Mouse (Mus musculus): ENCODE data around the gene Rasl10a. TPM values are rescaled to one million over a fixed set of nuclear protein-coding genes. Genes with fewer than 3 reads are reported as not detected.

Rasl10a gene
- 6.2 and 6.9 TPM in 2 replicates for polyA plus RNA-seq (2012; rRNA removed)

DNA sequence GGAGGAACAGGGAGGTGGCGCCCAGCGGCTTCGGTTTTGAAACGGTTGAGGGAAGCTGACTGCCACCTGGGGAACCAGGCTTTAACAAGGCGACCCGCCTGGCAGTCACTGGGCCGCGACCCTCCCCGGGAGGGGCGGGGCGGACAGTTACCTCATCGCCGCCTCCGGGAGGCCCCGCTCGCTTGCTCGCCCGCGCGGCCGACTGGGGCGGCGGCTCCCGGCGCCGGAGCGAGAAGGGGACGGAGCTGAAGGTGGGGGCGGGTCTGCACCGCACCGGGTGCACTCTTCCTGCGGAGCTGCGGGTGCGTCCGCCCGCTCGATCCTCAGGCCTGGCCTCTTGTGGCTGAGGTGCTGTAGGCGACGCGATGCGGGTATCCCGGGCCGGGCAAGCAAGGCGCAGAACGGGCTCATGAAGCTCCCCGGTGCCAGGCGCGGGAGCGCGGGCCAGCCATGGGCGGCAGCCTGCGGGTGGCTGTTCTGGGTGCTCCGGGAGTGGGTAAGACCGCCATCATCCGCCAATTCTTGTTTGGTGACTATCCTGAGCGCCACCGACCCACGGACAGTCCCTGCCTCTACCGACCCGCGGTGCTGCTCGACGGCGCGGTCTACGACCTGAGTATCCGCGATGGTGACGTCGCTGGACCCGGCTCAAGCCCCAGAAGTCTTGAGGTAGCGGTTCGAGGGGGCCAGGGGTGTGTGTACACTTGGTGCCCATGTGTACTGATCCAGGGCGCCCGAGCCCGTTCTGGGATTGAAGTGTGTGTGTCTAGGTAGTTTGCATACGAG, at the start of gene Rasl10a:
Gene Rasl10a, plus strand, starts transcription at position 273 of the 786 bp plus-strand sequence.
- WGBS = 2% methylated on average over 73 of the region's 77 CpGs
- H3K4me3 ChIP-seq (replicated peaks; ENCODE audit: extremely low read depth, low read depth, low read length) = peak within 1 kb of the TSS; percentile 37
- peaks cover 18% of the 10 kb centered on the region for H3K4me1 ChIP-seq (ENCODE audit: control insufficient read depth, insufficient read depth, low read length)
- no peak for TF ChIP-seq CTCF (IDR thresholded peaks at IDR 0.05; ENCODE audit: insufficient read depth, low read length)
- no peak for TF ChIP-seq POLR2A (IDR thresholded peaks at IDR 0.05; ENCODE audit: borderline replicate concordance, extremely low read depth, low read depth, low read length)
- peak; percentile 62 for DNase-seq

DNA sequence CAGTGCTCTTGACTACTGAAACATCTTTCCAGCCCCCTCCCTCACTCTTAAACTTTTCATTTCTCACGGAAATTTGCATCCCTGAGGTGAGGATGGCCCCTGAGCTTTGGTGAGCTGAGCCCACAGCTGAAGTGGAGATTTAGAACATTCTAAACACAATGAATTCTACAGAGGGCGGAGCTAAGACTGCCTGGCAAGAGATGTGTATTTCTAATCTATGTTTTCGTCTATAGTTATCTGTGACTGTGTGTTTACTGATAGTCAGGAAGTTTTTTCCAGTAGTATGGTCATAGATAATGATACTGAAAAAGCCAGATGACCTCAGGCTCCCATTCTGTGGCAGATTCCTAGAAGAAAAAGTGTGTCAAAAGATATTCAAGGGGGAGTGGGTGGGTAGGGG, 49.1 kb upstream of the Rasl10a start:
- WGBS = 55% methylated on average over 3 of the region's 3 CpGs
- no peak for DNase-seq
- no peak overlapping the region for H3K4me3 ChIP-seq (replicated peaks; ENCODE audit: extremely low read depth, low read depth, low read length)
- H3K4me1 ChIP-seq (ENCODE audit: control insufficient read depth, insufficient read depth, low read length) = no peaks in the 10 kb centered on the region; the same call in 1 of the 2 replicates
- TF ChIP-seq POLR2A (IDR thresholded peaks at IDR 0.05; ENCODE audit: borderline replicate concordance, extremely low read depth, low read depth, low read length) (no peak), CTCF (IDR thresholded peaks at IDR 0.05; ENCODE audit: insufficient read depth, low read length) (no peak)

DNA sequence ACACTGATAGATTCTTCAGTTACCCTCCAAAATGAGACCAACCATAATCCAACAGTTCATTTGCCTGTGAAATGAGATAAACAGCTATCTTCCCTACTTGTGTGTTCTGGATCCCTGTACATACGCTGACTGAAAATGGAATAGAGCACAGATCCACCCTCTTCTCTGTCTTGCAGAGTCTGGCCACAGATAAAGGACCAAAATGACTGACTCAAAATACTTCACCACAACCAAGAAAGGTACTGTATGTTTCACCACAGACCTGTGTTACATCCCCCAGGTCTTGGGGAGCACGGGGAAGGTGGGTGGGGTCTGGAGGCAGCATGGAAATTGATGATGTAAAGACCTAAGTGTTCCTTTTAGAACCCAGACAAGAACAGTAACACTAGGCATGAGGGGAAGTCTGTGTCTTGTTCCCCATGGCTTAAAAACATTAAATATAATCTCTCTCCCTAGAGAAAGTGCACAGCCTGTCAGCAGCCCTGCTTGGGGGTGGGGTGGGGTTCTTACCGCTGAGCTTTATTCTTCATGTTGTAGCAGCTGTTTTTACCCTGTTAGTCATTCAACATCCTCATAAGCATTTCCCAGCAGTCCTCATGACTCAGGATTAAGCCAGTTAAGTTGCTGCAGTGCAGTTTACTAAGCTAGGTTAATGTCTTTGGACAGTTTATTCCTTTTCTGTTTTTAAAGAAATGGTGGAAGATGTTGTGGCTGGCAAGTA, 48.4 kb upstream of the Rasl10a start:
- WGBS = 73% methylated on average over 3 of the region's 3 CpGs
- no peak overlapping the region for H3K4me3 ChIP-seq (replicated peaks; ENCODE audit: extremely low read depth, low read depth, low read length)
- DNase-seq = no peak
- no peaks in the 10 kb centered on the region; the same call in 1 of the 2 replicates for H3K4me1 ChIP-seq (ENCODE audit: control insufficient read depth, insufficient read depth, low read length)
- TF ChIP-seq POLR2A (IDR thresholded peaks at IDR 0.05; ENCODE audit: borderline replicate concordance, extremely low read depth, low read depth, low read length) (no peak), CTCF (IDR thresholded peaks at IDR 0.05; ENCODE audit: insufficient read depth, low read length) (no peak)

DNA sequence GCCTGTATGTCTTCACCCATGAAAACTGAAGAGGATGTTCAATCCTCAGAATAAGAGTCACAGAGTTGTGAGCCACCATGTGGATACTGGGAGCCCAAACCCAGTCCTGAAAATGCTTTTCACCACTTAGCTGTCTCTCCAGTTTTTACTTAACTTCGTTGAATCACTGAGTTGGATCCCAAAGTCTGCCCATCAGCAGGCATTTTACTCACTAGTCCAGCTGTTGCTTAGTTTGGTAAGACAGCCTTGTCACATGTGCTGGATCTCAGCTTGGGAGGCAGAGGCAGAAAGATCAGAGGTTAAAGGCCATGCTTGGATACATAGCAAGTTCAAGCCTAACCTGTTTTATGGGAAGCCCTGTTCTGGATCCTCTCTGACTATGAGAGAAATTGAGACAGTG, 47.7 kb upstream of the Rasl10a start:
- no peak for DNase-seq
- Histone ChIP-seq H3K4me1 (ENCODE audit: control insufficient read depth, insufficient read depth, low read length) (no peaks in the 10 kb centered on the region; the same call in 1 of the 2 replicates), H3K4me3 (replicated peaks; ENCODE audit: extremely low read depth, low read depth, low read length) (no peak overlapping the region)
- TF ChIP-seq POLR2A (IDR thresholded peaks at IDR 0.05; ENCODE audit: borderline replicate concordance, extremely low read depth, low read depth, low read length) = no peak
- TF ChIP-seq CTCF (IDR thresholded peaks at IDR 0.05; ENCODE audit: insufficient read depth, low read length) = no peak
- WGBS = 78% methylated on average over 1 of the region's 1 CpGs

DNA sequence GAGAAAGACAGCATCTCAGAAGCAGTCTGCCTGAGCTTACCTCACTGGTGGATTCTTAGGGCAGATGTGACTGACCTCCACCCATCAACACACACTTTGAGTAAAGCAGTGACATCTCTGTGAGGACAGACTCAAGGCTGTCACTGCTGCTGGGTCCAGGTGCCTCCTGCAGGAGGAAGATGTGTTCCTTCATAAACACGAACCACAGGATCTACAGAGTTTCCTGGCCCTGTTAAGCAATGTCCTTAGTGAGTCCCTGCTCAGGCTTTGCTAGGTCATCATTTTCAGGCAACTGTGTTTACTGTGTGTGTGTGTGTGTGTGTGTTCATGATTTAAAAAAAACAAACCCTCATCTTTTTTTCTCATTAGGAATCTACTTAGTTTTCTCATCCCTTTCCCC, 46.4 kb upstream of the Rasl10a start:
- WGBS = 53% methylated on average over 1 of the region's 1 CpGs
- Histone ChIP-seq H3K4me3 (replicated peaks; ENCODE audit: extremely low read depth, low read depth, low read length) (no peak overlapping the region), H3K4me1 (ENCODE audit: control insufficient read depth, insufficient read depth, low read length) (no peaks in the 10 kb centered on the region; the same call in 1 of the 2 replicates)
- no peak for TF ChIP-seq POLR2A (IDR thresholded peaks at IDR 0.05; ENCODE audit: borderline replicate concordance, extremely low read depth, low read depth, low read length)
- TF ChIP-seq CTCF (IDR thresholded peaks at IDR 0.05; ENCODE audit: insufficient read depth, low read length) = no peak
- no peak for DNase-seq

DNA sequence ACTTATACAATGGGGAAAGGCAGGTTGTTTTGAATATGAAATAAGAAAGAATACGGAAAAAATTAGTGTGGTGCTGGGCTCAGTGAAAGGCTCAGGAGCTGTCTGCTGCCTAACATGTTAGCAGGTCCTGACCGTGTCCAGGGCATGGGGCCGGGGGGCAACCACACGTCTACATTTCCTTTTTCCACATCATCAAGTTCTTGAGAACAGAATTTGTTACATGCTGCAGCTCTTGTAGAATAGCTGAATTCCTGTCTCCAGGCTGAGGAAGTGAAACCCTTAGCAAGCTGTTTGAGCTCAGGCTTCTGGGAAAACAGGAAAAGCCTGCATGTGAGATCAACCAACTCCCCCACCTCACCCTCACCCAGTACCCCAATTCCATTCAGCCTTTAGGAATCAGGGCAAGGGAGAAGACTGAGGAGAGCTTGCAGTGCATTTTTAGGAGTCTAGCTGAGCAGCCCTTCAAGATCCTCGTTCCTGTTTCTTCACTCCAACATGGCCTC, 45.7 kb upstream of the Rasl10a start:
- no peaks in the 10 kb centered on the region; the same call in 1 of the 2 replicates for H3K4me1 ChIP-seq (ENCODE audit: control insufficient read depth, insufficient read depth, low read length)
- WGBS = 65% methylated on average over 5 of the region's 5 CpGs
- no peak for DNase-seq
- TF ChIP-seq POLR2A (IDR thresholded peaks at IDR 0.05; ENCODE audit: borderline replicate concordance, extremely low read depth, low read depth, low read length) (no peak), CTCF (IDR thresholded peaks at IDR 0.05; ENCODE audit: insufficient read depth, low read length) (no peak)
- H3K4me3 ChIP-seq (replicated peaks; ENCODE audit: extremely low read depth, low read depth, low read length) = no peak overlapping the region

DNA sequence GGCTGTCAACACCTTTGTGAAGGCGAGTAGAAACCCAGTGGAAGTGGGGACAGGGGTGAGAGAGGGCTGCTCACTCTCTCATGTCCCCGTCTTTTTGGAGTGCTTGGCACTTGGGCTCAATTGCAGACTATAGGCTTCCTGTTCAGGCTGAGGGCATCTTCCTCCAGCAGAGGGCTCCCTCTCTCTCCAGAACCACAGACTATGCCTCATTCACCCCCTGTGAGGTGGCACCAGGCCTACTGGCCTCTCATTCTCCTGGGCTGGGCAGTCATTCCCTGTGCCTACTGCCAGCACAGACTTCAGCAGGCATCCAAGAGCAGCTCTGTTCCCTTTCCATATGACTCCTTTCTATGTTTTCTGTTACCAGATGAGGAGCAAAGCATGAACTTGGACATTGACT, 42.2 kb upstream of the Rasl10a start:
- Histone ChIP-seq H3K4me3 (replicated peaks; ENCODE audit: extremely low read depth, low read depth, low read length) (no peak overlapping the region), H3K4me1 (ENCODE audit: control insufficient read depth, insufficient read depth, low read length) (no peaks in the 10 kb centered on the region; the same call in 1 of the 2 replicates)
- WGBS = 44% methylated on average over 2 of the region's 2 CpGs
- TF ChIP-seq CTCF (IDR thresholded peaks at IDR 0.05; ENCODE audit: insufficient read depth, low read length) = peak; percentile 83
- no peak for TF ChIP-seq POLR2A (IDR thresholded peaks at IDR 0.05; ENCODE audit: borderline replicate concordance, extremely low read depth, low read depth, low read length)
- peak; percentile 64 for DNase-seq

DNA sequence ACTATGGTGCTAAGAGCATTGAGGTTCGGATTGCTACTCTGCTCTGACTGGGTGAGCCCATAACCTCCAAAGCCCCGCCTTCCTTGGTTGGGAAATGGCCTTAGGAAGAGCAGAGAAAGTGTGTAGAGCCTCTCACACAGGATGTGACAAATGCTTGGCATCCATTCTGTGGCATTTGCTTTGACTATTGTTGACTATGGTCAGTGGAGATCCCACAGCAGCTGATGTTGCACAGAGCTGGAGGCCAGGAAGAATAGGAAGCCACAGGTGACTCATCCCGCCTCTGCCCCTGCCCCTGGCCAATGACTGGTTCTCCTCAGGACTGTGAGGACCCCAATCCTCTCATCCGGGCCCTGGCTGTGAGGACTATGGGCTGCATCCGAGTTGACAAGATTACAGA, 41.6 kb upstream of the Rasl10a start:
- 87% methylated on average over 5 of the region's 5 CpGs for WGBS
- TF ChIP-seq POLR2A (IDR thresholded peaks at IDR 0.05; ENCODE audit: borderline replicate concordance, extremely low read depth, low read depth, low read length) = no peak
- no peak for DNase-seq
- Histone ChIP-seq H3K4me3 (replicated peaks; ENCODE audit: extremely low read depth, low read depth, low read length) (no peak overlapping the region), H3K4me1 (ENCODE audit: control insufficient read depth, insufficient read depth, low read length) (no peaks in the 10 kb centered on the region; the same call in 1 of the 2 replicates)

DNA sequence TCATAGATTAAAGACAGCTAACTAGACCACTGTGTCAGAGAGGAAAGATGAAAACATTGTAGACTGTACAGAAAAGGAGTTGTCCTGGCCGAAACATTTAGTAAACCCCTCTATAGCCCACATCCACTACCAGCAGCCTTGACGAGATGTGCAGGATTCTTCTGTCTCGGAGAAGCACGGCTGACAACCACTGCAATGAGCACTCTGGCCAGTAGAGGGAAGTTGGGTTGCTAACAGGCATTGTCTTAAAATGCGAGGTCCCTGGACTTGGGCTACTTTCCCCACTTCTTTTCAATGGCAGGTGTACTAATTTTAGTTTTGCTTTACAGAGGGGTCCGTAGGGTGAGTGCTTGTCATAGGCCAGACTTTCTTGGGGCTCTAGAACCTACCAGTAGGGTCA, 40.4 kb upstream of the Rasl10a start:
- no peak for DNase-seq
- Histone ChIP-seq H3K4me1 (ENCODE audit: control insufficient read depth, insufficient read depth, low read length) (no peaks in the 10 kb centered on the region), H3K4me3 (replicated peaks; ENCODE audit: extremely low read depth, low read depth, low read length) (no peak overlapping the region)
- 71% methylated on average over 6 of the region's 6 CpGs for WGBS
- TF ChIP-seq CTCF (IDR thresholded peaks at IDR 0.05; ENCODE audit: insufficient read depth, low read length) (peak; percentile 42; the same call in 1 of the 2 replicates), POLR2A (IDR thresholded peaks at IDR 0.05; ENCODE audit: borderline replicate concordance, extremely low read depth, low read depth, low read length) (no peak)

All from lung, adult 2 months (tissue).